Mouse (Mus musculus): ENCODE measurements around the gene Ruvbl1. TPM values are rescaled to one million over a fixed set of nuclear protein-coding genes. Genes with fewer than 3 reads are reported as not detected.

Ruvbl1 gene
- polyA plus RNA-seq, 2 experiments, result 79.9 to 120 TPM

DNA sequence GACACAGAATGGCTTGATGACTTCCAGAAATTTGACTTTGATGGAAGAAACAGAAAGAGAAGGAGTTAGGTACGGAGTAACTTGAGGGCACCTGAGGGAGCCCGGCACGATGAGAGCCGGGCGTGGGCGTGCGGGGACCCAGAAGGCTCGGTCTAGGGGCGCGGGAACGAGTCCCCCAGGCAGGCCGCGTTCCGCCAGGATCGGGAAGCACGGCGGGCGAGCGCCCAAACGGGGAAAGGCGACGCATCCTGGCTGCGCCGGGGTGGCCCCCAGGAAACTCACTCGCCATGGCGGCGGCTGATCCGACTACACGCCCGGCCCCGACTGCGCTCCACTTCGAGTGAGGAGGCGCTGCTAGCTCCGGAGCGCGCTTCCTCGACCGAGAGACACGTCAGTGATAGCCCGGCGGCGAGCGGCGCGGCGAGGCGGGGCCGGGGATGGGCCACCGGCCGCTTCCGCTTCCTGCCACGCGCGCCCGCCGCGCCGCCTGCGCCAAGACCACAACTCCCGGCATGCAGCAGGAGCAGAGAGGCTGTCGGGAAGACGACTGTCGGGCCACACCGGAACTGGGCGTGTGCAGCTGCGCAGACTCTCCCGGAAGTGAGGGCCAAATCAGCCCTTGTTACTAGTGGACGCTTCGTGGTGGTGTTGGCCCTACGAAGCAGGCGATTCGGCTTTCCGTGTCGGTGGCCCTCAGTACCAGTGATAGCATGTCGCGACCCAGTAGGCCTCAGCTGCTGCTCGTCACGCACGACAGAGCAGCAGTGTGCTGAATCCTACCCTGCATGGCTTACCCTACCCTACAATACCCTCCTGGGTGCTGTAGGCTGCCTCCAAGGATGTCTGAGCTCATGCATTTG, 53.4 kb downstream of the Ruvbl1 start, which contains the start of gene Sec61a1:
TSS of gene Sec61a1 (minus strand) at position 502 of the 860 bp plus-strand sequence.
- Histone ChIP-seq H3K9ac (ENCODE audit: low read depth, low read length, severe bottlenecking) (peak within 1 kb of the TSS; percentile 95), H3K4me2 (replicated peaks; ENCODE audit: low read depth, low read length, severe bottlenecking) (peak within 1 kb of the TSS; percentile 84), H3K4me3 (replicated peaks; ENCODE audit: low read length) (peak within 1 kb of the TSS; percentile 98), H3K36me3 (ENCODE audit: control insufficient read depth, insufficient read depth, low read length) (peaks cover 29% of the 10 kb centered on the region), H3K4me1 (ENCODE audit: control insufficient read depth, insufficient read depth, low read length) (peaks cover 16% of the 10 kb centered on the region), H3K9me3 (ENCODE audit: control insufficient read depth, low read length) (no peaks in the 10 kb centered on the region), H3K27ac (replicated peaks; ENCODE audit: low read depth, low read length) (peak within 1 kb of the TSS; percentile 86), H3K27me3 (ENCODE audit: control insufficient read depth, insufficient read depth, low read length) (no peaks in the 10 kb centered on the region)
- ATAC-seq (ENCODE audit: low FRiP score, low read depth), result peak; percentile 97
- whole genome bisulfite sequencing, result 2% methylated on average over 48 of the region's 80 CpGs
- peak; percentile 83; the same call in 1 of the 2 replicates for TF ChIP-seq POLR2A (IDR thresholded peaks at IDR 0.05; ENCODE audit: borderline replicate concordance, extremely low read depth, insufficient read depth, insufficient read length)
- DNase-seq (ENCODE audit: low spot score), result peak; percentile 97

- TF ChIP-seq POLR2A (IDR thresholded peaks at IDR 0.05; ENCODE audit: borderline replicate concordance, extremely low read depth, insufficient read depth, insufficient read length), result no peak
- ATAC-seq (ENCODE audit: low FRiP score, low read depth), result no peak
- DNase-seq (ENCODE audit: low spot score), result no peak
- 78% methylated on average over 7 of the region's 7 CpGs for WGBS
- Histone ChIP-seq H3K4me2 (replicated peaks; ENCODE audit: low read depth, low read length, severe bottlenecking) (no peak overlapping the region), H3K4me3 (replicated peaks; ENCODE audit: low read length) (no peak overlapping the region), H3K36me3 (ENCODE audit: control insufficient read depth, insufficient read depth, low read length) (peaks cover under 1% of the 10 kb centered on the region), H3K9ac (ENCODE audit: low read depth, low read length, severe bottlenecking) (no peak overlapping the region), H3K9me3 (ENCODE audit: control insufficient read depth, low read length) (no peaks in the 10 kb centered on the region), H3K4me1 (ENCODE audit: control insufficient read depth, insufficient read depth, low read length) (peaks cover 12% of the 10 kb centered on the region), H3K27ac (replicated peaks; ENCODE audit: low read depth, low read length) (no peak overlapping the region), H3K27me3 (ENCODE audit: control insufficient read depth, insufficient read depth, low read length) (no peaks in the 10 kb centered on the region)
Observed at GRCm38 (mm10) chr6:88521821-88522220, 56.6 kb downstream of the Ruvbl1 start.

DNA sequence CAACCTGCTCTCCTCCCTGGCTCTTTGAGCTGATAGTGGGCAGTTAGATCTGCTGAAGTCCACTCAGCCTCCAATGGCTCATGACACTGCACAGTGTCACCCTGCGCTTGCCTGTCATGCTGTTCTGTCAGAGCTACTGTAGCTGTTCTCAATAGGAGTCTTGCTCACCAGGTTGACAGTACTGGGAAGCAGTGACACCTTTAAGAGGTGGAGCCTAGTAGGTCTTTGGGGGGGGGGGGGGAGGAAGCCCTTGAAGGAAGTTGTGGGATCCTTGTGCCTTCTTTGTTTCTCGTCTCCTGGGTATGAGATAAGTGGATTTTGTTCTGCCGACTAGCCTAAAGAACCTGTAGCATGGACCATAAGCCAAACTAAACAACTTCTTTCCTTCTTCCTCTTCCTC, 57.4 kb downstream of the Ruvbl1 start:
- Histone ChIP-seq H3K9ac (ENCODE audit: low read depth, low read length, severe bottlenecking) (no peak overlapping the region), H3K27ac (replicated peaks; ENCODE audit: low read depth, low read length) (no peak overlapping the region), H3K9me3 (ENCODE audit: control insufficient read depth, low read length) (no peaks in the 10 kb centered on the region), H3K4me1 (ENCODE audit: control insufficient read depth, insufficient read depth, low read length) (peaks cover 5% of the 10 kb centered on the region), H3K27me3 (ENCODE audit: control insufficient read depth, insufficient read depth, low read length) (no peaks in the 10 kb centered on the region), H3K4me3 (replicated peaks; ENCODE audit: low read length) (no peak overlapping the region), H3K4me2 (replicated peaks; ENCODE audit: low read depth, low read length, severe bottlenecking) (no peak overlapping the region), H3K36me3 (ENCODE audit: control insufficient read depth, insufficient read depth, low read length) (no peaks in the 10 kb centered on the region)
- no peak for DNase-seq (ENCODE audit: low spot score)
- TF ChIP-seq POLR2A (IDR thresholded peaks at IDR 0.05; ENCODE audit: borderline replicate concordance, extremely low read depth, insufficient read depth, insufficient read length), result no peak
- ATAC-seq (ENCODE audit: low FRiP score, low read depth), result no peak
- 68% methylated on average over 3 of the region's 3 CpGs for WGBS

GRCm38 (mm10) chr6:88523043-88523442, 57.8 kb downstream of the Ruvbl1 start:
- 70% methylated on average over 3 of the region's 3 CpGs for WGBS

GRCm38 (mm10) chr6:88523451-88523850, 58.2 kb downstream of the Ruvbl1 start:
- no peaks in the 10 kb centered on the region for H3K36me3 ChIP-seq (ENCODE audit: control insufficient read depth, insufficient read depth, low read length)
- H3K4me2 ChIP-seq (replicated peaks; ENCODE audit: low read depth, low read length, severe bottlenecking), result no peak overlapping the region
- no peaks in the 10 kb centered on the region for H3K9me3 ChIP-seq (ENCODE audit: control insufficient read depth, low read length)
- ATAC-seq (ENCODE audit: low FRiP score, low read depth), result no peak
- TF ChIP-seq POLR2A (IDR thresholded peaks at IDR 0.05; ENCODE audit: borderline replicate concordance, extremely low read depth, insufficient read depth, insufficient read length), result no peak
- H3K4me3 ChIP-seq (replicated peaks; ENCODE audit: low read length), result no peak overlapping the region
- no peaks in the 10 kb centered on the region for H3K27me3 ChIP-seq (ENCODE audit: control insufficient read depth, insufficient read depth, low read length)
- no peak overlapping the region for H3K9ac ChIP-seq (ENCODE audit: low read depth, low read length, severe bottlenecking)
- DNase-seq (ENCODE audit: low spot score), result no peak
- peaks cover 4% of the 10 kb centered on the region for H3K4me1 ChIP-seq (ENCODE audit: control insufficient read depth, insufficient read depth, low read length)
- H3K27ac ChIP-seq (replicated peaks; ENCODE audit: low read depth, low read length), result no peak overlapping the region
- WGBS, result 94% methylated on average over 3 of the region's 3 CpGs

More at GRCm38 (mm10) chr6:88523043-88523442, 57.8 kb downstream of the Ruvbl1 start:
- ATAC-seq (ENCODE audit: low FRiP score, low read depth) (no peak), DNase-seq (ENCODE audit: low spot score) (no peak)
- H3K9me3 ChIP-seq (ENCODE audit: control insufficient read depth, low read length), result no peaks in the 10 kb centered on the region
- H3K27me3 ChIP-seq (ENCODE audit: control insufficient read depth, insufficient read depth, low read length), result no peaks in the 10 kb centered on the region
- TF ChIP-seq POLR2A (IDR thresholded peaks at IDR 0.05; ENCODE audit: borderline replicate concordance, extremely low read depth, insufficient read depth, insufficient read length), result no peak
- no peaks in the 10 kb centered on the region for H3K36me3 ChIP-seq (ENCODE audit: control insufficient read depth, insufficient read depth, low read length)
- H3K27ac ChIP-seq (replicated peaks; ENCODE audit: low read depth, low read length), result no peak overlapping the region
- H3K4me1 ChIP-seq (ENCODE audit: control insufficient read depth, insufficient read depth, low read length), result peaks cover 4% of the 10 kb centered on the region
- H3K4me2 ChIP-seq (replicated peaks; ENCODE audit: low read depth, low read length, severe bottlenecking), result no peak overlapping the region
- H3K4me3 ChIP-seq (replicated peaks; ENCODE audit: low read length), result no peak overlapping the region
- no peak overlapping the region for H3K9ac ChIP-seq (ENCODE audit: low read depth, low read length, severe bottlenecking)
